Mouse (Mus musculus) G1E (cell line): ENCODE data around the gene Socs7. TPM values are rescaled to one million over a fixed set of nuclear protein-coding genes. Genes with fewer than 3 reads are reported as not detected.

Source experiments
- ATAC-seq: 2 replicates; pipeline ENCODE4 v1.8.0; 2016; ENCODE audit warnings: mild to moderate bottlenecking; ENCODE audit not compliant: insufficient number of reproducible peaks, poor library complexity, low FRiP score, severe bottlenecking; ENCODE audit errors: extremely low read depth
- DNase-seq: peaks from one replicate; pipeline ENCODE4 v3.0.0; 2012; ENCODE audit warnings: low spot score
- H3K27me3 ChIP-seq: 2 replicates; pipeline ENCODE4 v1.6.1; 2012; ENCODE audit warnings: mild to moderate bottlenecking, low read length, inconsistent platforms; ENCODE audit not compliant: insufficient read depth
- H3K36me3 ChIP-seq: replicated peaks from 2 replicates; pipeline ENCODE3; 2012; ENCODE audit warnings: mild to moderate bottlenecking, inconsistent platforms
- H3K4me1 ChIP-seq: 2 replicates; pipeline ENCODE4 v1.6.1; 2012; ENCODE audit warnings: low read depth, low read length, inconsistent platforms, mixed read lengths; ENCODE audit not compliant: insufficient read depth
- H3K4me3 ChIP-seq: 2 replicates; pipeline ENCODE4 v1.5.1; 2012; ENCODE audit warnings: low read depth, mild to moderate bottlenecking, inconsistent platforms, low read length, moderate library complexity, mixed read lengths
- H3K9me3 ChIP-seq: replicated peaks from 2 replicates; pipeline ENCODE4 v1.6.1; 2012; ENCODE audit warnings: inconsistent platforms
- CTCF ChIP-seq: IDR thresholded peaks from 2 replicates; pipeline ENCODE4 v1.5.1; 2012; ENCODE audit warnings: low read depth, low read length, inconsistent platforms, mixed read lengths
- GATA1 ChIP-seq: IDR thresholded peaks from 2 replicates; pipeline ENCODE4 v1.6.1; 2012; ENCODE audit warnings: borderline replicate concordance, low read length, inconsistent platforms, mixed read lengths
- GATA2 ChIP-seq: IDR thresholded peaks from 2 replicates; pipeline ENCODE4 v1.6.1; 2012; ENCODE audit warnings: low read depth, low read length, inconsistent platforms, borderline replicate concordance
- POLR2AphosphoS5 ChIP-seq: IDR thresholded peaks from 2 replicates; pipeline ENCODE4 v1.6.1; 2012; ENCODE audit warnings: low read depth, low read length, inconsistent platforms; ENCODE audit not compliant: insufficient replicate concordance
- TAL1 ChIP-seq: conservative IDR thresholded peaks from 2 replicates; pipeline ENCODE4 v1.6.1; 2012; ENCODE audit warnings: low read depth, low read length, inconsistent platforms, mixed read lengths
- polyA plus RNA-seq: library from polyadenylated mRNA; stranded (reverse); fragments of >175 nt; gene quantifications from 2 replicates; pipeline ENCODE4 v1.2.3, GENCODE M21; 2012
- total RNA-seq, 2 experiments: library from RNA; stranded (forward) in 1 of 2; stranded (reverse) in 1 of 2; fragments of 200-1000 nt in 1 of 2; fragments of >200 nt in 1 of 2; fragmentation: Nextera tagmentation in 1 of 2; gene quantifications; 2 replicates each; pipeline ENCODE4 v1.2.3; 2014 to 2017

Socs7 gene
- total and polyA plus RNA-seq, 3 experiments = 5.2 to 49.0 (median 15.4) TPM

GRCm38 (mm10) chr11:97424092-97424692, 61.8 kb downstream of the Socs7 start:
- no peaks in the 10 kb centered on the region for H3K27me3 ChIP-seq
- ATAC-seq = no peak
- H3K4me1 ChIP-seq = peaks cover 39% of the 10 kb centered on the region
- no peak for TF ChIP-seq TAL1
- TF ChIP-seq CTCF = no peak
- no peak for TF ChIP-seq GATA1
- no peak for TF ChIP-seq POLR2AphosphoS5
- TF ChIP-seq GATA2 = no peak
- H3K36me3 ChIP-seq = peaks cover 21% of the 10 kb centered on the region
- peak overlapping the region; percentile 42; the same call in 1 of the 2 replicates for H3K4me3 ChIP-seq
- no peaks in the 10 kb centered on the region for H3K9me3 ChIP-seq
- DNase-seq = no peak

DNA sequence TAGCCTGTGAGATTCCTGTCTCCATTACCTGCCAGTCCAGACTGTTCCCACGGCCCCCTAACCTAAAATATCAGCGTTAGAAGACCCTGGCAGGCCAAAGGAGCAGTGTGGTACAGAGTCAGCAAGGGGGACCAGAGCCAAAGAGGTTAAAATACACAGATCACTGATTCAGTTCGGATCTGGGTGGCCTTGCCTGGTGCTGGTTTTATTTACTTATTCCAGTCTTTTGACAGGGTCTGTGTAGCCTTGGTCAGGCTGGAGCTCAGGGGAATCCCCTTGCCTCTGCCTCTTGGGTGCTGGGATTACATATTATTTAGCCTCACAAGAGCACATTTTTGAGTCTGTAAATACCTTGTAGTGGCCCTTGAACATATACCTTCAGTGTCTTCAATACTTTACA, 62.5 kb downstream of the Socs7 start:
- DNase-seq (no peak), ATAC-seq (no peak)
- peaks cover 45% of the 10 kb centered on the region for H3K4me1 ChIP-seq
- H3K9me3 ChIP-seq = no peaks in the 10 kb centered on the region
- no peaks in the 10 kb centered on the region for H3K27me3 ChIP-seq
- TF ChIP-seq TAL1 = no peak
- TF ChIP-seq POLR2AphosphoS5 = no peak
- TF ChIP-seq GATA1 = no peak
- TF ChIP-seq CTCF = no peak
- no peak for TF ChIP-seq GATA2
- H3K4me3 ChIP-seq = no peak overlapping the region
- H3K36me3 ChIP-seq = peaks cover 15% of the 10 kb centered on the region

- DNase-seq (peak; percentile 67), ATAC-seq (peak; percentile 80)
- TF ChIP-seq POLR2AphosphoS5 (no peak), GATA1 (no peak), CTCF (no peak), TAL1 (peak; percentile 64; the same call in 1 of the 2 replicates)
- H3K36me3 ChIP-seq = peaks cover 9% of the 10 kb centered on the region
- peaks cover 61% of the 10 kb centered on the region for H3K4me1 ChIP-seq
- H3K4me3 ChIP-seq = peak overlapping the region; percentile 71
- no peaks in the 10 kb centered on the region for H3K27me3 ChIP-seq
- H3K9me3 ChIP-seq = no peaks in the 10 kb centered on the region
Measured at GRCm38 (mm10) chr11:97427794-97428725, 65.7 kb downstream of the Socs7 start.

- ATAC-seq = no peak
- no peaks in the 10 kb centered on the region for H3K27me3 ChIP-seq
- H3K36me3 ChIP-seq = peaks cover 9% of the 10 kb centered on the region
- no peaks in the 10 kb centered on the region for H3K9me3 ChIP-seq
- DNase-seq = no peak
- peaks cover 64% of the 10 kb centered on the region for H3K4me1 ChIP-seq
- peak overlapping the region; percentile 71; the same call in 1 of the 2 replicates for H3K4me3 ChIP-seq
- TF ChIP-seq TAL1 = no peak
- no peak for TF ChIP-seq GATA2
- no peak for TF ChIP-seq CTCF
- no peak for TF ChIP-seq GATA1
- no peak for TF ChIP-seq POLR2AphosphoS5
Measured at GRCm38 (mm10) chr11:97428726-97429077, 66.4 kb downstream of the Socs7 start.

- ATAC-seq = no peak
- H3K4me3 ChIP-seq = peak overlapping the region; percentile 6; the same call in 1 of the 2 replicates
- no peaks in the 10 kb centered on the region for H3K9me3 ChIP-seq
- DNase-seq = no peak
- peaks cover 58% of the 10 kb centered on the region for H3K4me1 ChIP-seq
- TF ChIP-seq GATA1 = no peak
- no peak for TF ChIP-seq TAL1
- TF ChIP-seq GATA2 = no peak
- TF ChIP-seq CTCF = no peak
- TF ChIP-seq POLR2AphosphoS5 = no peak
- H3K27me3 ChIP-seq = no peaks in the 10 kb centered on the region
- H3K36me3 ChIP-seq = peaks cover 9% of the 10 kb centered on the region
Measured at GRCm38 (mm10) chr11:97429615-97430014, 67.3 kb downstream of the Socs7 start.

DNA sequence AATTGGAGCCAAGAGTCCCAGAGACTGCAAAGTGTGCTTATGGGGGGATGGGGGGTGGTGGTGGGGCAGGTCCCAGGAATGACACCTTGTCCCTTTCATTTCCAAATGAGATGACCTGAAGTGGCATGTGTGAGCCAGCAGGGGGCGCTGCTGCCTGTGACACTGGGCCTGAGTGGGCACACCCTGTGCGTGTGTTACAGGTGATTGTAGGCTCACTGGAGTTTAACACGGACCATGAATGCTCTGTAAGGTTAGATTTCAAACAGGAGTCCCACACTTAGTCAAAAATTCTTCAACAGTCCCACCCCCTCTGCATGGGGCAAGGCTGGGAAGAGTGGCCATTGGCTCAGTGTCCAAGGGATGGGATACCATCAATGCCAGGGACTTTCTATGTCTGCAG, 69.7 kb downstream of the Socs7 start:
- TF ChIP-seq CTCF (peak; percentile 95), POLR2AphosphoS5 (no peak)
- ATAC-seq (no peak), DNase-seq (no peak)
- peaks cover 77% of the 10 kb centered on the region for H3K4me1 ChIP-seq
- peaks cover 13% of the 10 kb centered on the region for H3K36me3 ChIP-seq
- H3K9me3 ChIP-seq = no peaks in the 10 kb centered on the region
- H3K4me3 ChIP-seq = no peak overlapping the region
- H3K27me3 ChIP-seq = no peaks in the 10 kb centered on the region
